Mouse (Mus musculus): ENCODE results near the gene Krtap10-10.
"Not testable (repeated sequence)": the region's sequence is repeated elsewhere in the genome, so short reads cannot be mapped to it uniquely, and the experiment has no call there.

Krtap10-10 gene

GRCm38 (mm10) chr10:77835647-77836046, at the start of gene Krtap10-10:
Krtap10-10 (plus strand) TSS chr10:77835947.
- DNase-seq, result no peak

DNA sequence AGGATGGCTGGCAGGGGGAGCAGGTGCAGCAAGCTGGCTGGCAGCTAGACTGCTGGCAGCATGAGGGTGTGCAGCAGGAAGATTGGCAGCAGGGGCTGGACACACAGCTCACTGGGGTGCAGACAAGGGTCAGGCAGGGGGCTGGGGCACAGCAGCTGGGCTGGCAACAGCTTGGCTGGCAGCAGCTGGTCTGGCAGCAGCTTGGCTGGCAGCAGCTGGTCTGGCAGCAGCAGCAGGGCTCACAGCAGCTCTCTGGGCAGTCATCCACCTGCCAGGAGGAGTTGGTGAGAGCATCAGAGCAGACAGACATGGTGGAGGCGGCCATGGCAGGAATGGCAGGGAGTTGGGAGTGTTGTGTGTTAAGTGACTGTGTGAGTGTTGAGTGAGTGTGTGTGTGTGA, 47.9 kb upstream of the Krtap10-10 start, which contains the start of gene Gm7137:
Gene Gm7137 (minus strand): TSS at position 325 of the 400 bp plus-strand sequence.
- not testable (repeated sequence) for DNase-seq

- no peak for DNase-seq
Observed at GRCm38 (mm10) chr10:77788621-77789020, 47.1 kb upstream of the Krtap10-10 start.

DNA sequence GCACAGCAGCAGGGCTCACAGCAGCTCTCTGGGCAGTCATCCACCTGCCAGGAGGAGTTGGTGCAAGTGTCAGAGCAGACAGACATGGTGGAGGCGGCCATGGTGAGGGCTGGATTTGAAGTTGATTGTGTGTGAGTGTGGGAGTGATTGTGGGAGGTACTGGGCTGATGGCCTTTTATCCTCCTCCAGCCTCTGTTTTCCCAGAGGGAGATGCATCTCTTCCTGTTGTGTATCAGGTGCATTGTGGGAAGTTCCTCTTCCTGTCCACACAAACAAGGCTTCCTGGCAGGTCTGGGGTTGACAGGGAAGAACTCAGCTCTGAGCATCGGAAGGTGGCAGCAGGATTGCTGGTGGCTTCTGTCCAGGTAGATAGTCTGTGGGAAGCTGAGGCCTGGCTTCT, 40.8 kb upstream of the Krtap10-10 start, which contains the start of gene Gm9639:
Gene Gm9639 (minus strand): TSS at position 101 of the 400 bp plus-strand sequence.
- no peak for DNase-seq

- DNase-seq, result no peak
Observed at GRCm38 (mm10) chr10:77797677-77798076, 38.1 kb upstream of the Krtap10-10 start.

- DNase-seq, result not testable (repeated sequence)
Observed at GRCm38 (mm10) chr10:77798164-77798920, 37.4 kb upstream of the Krtap10-10 start.

DNA sequence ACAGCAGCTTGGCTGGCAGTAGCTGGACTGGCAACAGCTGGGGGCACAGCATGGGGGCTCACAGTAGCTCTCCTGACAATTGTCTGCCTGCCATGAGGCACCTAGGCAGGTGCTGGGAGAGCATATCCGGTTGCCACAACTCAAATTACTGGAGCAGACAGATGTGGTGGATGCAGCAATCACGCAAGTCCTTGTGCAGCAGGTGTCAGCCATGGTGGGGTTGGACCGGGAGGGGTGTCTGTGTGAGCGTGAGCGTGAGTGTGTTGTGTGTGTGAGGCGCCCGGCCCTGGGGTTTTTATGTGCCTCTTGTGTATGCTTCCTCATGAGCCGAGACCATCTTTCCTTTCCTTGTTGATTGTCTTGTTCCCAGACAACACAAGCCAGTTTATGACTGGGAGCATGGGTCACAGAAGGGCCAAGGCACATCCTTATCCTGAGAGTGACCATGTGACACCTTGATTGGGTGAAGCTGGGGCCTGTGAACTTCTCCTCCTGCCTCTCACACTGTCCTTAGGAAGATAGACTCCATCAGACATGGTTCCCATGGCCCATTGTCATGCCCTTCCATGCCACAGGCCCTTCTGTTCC, 36.7 kb upstream of the Krtap10-10 start, which contains the start of gene Gm19668:
Gene Gm19668 (minus strand): TSS at position 213 of the 588 bp plus-strand sequence.
- DNase-seq, result no peak

GRCm38 (mm10) chr10:77804095-77804494, 31.7 kb upstream of the Krtap10-10 start:
- DNase-seq, result no peak

- DNase-seq, result no peak
Observed at GRCm38 (mm10) chr10:77811743-77812142, 24.0 kb upstream of the Krtap10-10 start, which contains the start of gene Gm9507. Gm9507 (minus strand) TSS chr10:77811843.

DNA sequence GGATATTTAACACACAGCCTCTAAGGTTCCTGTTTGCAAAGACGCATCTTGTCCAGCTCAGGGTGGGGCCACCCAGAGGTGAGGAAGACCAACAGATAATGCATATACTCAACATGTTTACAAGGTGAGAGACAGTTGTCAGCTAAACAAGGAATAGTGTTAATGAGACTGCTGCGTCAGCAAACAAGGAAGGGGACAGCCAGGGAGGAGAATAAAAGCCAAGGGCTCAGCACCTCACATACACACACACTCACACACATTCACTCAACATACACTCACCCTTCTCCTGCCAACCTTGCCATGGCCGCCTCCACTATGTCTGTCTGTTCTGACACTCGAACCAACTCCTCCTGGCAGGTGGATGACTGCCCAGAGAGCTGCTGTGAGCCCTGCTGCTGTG, 21.4 kb upstream of the Krtap10-10 start, which contains the start of gene Gm2696:
Gene Gm2696 (plus strand): TSS at position 301 of the 400 bp plus-strand sequence.
- no peak for DNase-seq

DNA sequence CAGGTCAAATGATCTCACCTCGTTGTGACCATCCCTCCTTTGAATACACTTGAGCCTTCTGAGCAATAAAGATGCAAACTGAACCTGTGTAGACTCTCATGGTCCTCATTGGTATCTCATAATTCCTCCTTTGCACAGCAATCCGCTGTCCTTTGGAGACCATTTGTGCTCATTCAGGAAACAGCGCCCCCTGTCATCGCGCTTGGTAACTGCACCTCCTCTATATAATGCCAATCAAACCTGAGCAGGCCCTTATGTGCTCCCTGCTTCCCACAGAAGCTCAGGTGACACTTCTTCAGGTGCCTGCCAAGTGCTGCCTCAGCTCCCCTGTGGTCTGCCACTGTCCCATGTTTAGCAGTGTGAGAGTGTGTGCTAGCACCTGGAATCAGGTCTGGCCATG, 20.2 kb upstream of the Krtap10-10 start:
- peak in 1 of 2 experiments; percentile 32 for DNase-seq

DNA sequence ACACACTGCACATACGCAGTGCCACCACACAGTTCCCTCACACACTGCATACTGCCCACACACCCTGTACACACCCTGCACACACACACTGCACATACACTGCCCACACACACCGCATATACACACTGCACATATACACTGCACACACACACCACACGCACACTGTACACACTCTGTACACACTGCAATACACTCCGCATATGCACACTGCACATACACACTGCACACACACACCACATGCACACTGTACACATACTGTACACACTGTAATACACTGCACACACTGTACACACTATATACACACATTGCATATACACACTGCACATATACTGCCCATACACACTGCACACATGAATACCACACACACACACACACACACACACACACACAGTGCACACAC, 17.2 kb upstream of the Krtap10-10 start:
- DNase-seq, result no peak

- no peak for DNase-seq
Observed at GRCm38 (mm10) chr10:77819203-77819602, 16.5 kb upstream of the Krtap10-10 start.

- no peak for DNase-seq
Observed at GRCm38 (mm10) chr10:77826951-77827350, 8.8 kb upstream of the Krtap10-10 start, which contains the start of gene Krtap10-4. Krtap10-4 (minus strand) TSS chr10:77827095.

- DNase-seq, result no peak
Observed at GRCm38 (mm10) chr10:77839006-77839405, 3.3 kb downstream of the Krtap10-10 start.

GRCm38 (mm10) chr10:77846503-77846902, 10.8 kb downstream of the Krtap10-10 start, which contains the start of gene Gm36176:
Gm36176 (plus strand) TSS chr10:77846803.
- no peak for DNase-seq

- no peak for DNase-seq
Observed at GRCm38 (mm10) chr10:77846961-77847360, 11.2 kb downstream of the Krtap10-10 start.

DNA sequence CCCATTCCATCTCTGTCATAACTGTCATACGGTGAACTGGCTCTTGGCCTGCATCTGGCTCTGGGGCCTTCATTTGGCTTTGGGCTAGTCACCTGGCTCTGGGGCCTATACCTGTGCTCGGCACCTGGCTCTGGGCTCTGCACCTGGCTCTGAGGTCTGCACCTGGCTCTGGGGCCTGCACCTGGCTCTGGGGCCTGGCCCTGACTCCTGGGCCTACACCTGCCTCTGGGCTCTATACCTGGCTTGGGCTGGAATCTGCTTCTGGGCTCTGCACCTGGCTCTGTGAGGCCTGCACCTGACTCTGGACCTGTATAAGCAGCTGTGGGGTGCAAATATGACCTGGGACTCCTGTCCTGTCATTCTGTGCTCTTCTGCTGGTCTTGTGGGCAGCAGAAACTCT, 11.8 kb downstream of the Krtap10-10 start:
- DNase-seq, result no peak

DNA sequence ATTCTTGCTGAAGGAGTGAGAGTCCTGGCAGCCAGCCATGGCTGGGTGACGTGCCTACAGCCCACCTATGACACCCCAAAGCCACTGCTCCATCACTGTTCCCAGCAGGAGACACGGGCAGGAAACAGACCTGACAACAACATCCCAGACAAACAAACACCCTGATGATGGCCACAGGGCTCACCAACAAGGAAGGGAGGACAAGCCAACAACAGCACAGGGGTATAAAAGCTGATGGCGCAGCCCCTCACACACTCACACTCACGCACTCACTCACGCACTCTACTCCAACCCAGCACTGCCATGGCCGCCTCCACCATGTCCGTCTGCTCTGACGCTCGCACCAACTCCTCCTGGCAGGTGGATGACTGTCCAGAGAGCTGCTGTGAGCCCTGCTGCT, 16.8 kb downstream of the Krtap10-10 start, which contains the start of gene Gm10318:
Gene Gm10318 (plus strand): TSS at position 301 of the 400 bp plus-strand sequence.
- no peak for DNase-seq

GRCm38 (mm10) chr10:77861675-77862074, 25.9 kb downstream of the Krtap10-10 start, which contains the start of gene Gm3285:
Gm3285 (plus strand) TSS chr10:77861975.
- no peak for DNase-seq

GRCm38 (mm10) chr10:77864067-77864761, 28.5 kb downstream of the Krtap10-10 start:
- DNase-seq, result peak; percentile 49 to 60

DNA sequence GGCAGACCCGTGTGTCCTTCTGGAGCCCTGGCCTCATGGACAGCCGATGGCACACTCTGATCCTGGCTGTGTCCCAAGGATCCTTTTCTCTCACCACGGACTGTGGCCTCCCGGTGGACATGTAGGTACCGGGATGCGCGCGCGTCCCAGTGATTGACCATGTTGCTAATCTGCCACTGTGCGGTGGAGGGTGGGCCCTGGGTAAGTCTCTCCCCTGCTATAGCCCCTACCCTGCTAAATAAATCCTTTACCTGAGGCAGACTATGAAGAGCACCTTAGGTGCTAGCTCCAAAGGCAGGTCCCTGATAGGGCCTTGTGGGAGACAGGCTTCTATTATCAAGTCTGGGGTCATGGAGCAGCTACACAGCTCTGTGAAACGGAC, 29.0 kb downstream of the Krtap10-10 start:
- no peak for DNase-seq

DNA sequence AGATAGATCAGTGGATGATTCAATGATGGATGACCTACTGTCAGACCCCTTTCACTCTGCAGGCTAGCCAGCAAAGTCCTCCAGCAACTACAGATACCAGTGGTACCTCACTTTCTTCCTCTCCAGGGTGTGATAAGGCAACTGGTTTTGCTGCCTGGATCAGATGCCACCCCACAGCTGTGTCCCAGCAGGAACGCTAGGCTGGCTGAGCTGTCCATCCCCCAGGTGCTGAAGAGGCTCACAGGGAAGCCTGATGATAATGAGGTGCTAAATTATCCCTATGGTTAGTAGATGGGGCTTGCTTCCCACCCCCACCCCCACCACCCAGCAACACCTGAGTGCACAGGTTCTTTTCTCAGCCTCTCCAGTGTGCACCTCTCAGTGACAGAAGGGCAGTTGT, 31.8 kb downstream of the Krtap10-10 start:
- DNase-seq, result no peak

Data from spleen, adult 18-20 months (tissue).